Mouse (Mus musculus): Measurements from ENCODE around the gene Lsamp. TPM values are rescaled to one million over a fixed set of nuclear protein-coding genes. Genes with fewer than 3 reads are reported as not detected.

Lsamp gene
- polyA plus RNA-seq, 1 experiment = not detected

- no peak overlapping the region for H3K4me3 ChIP-seq
- no peaks in the 10 kb centered on the region for H3K27me3 ChIP-seq (ENCODE audit: control insufficient read depth, insufficient read depth, insufficient read length)
- no peak overlapping the region for H3K4me2 ChIP-seq (ENCODE audit: low read depth)
- H3K36me3 ChIP-seq (ENCODE audit: control insufficient read depth, insufficient read depth) = no peaks in the 10 kb centered on the region
- no peaks in the 10 kb centered on the region for H3K79me2 ChIP-seq (ENCODE audit: control insufficient read depth, insufficient read depth)
- TF ChIP-seq SRF (IDR thresholded peaks at IDR 0.05; ENCODE audit: control insufficient read depth, insufficient read length, low read depth) (no peak), POLR2AphosphoS2 (IDR thresholded peaks at IDR 0.05; ENCODE audit: insufficient read length, low read depth) (no peak)
- no peak overlapping the region for H3ac ChIP-seq (ENCODE audit: control insufficient read depth, insufficient read length)
These were observed 1558.5 kb downstream of the Lsamp start for GRCm38 (mm10) chr16:41542641-41543040.

- Histone ChIP-seq H3ac (ENCODE audit: control insufficient read depth, insufficient read length) (no peak overlapping the region), H3K27me3 (ENCODE audit: control insufficient read depth, insufficient read depth, insufficient read length) (no peaks in the 10 kb centered on the region), H3K4me3 (no peak overlapping the region), H3K4me2 (ENCODE audit: low read depth) (no peak overlapping the region), H3K79me2 (ENCODE audit: control insufficient read depth, insufficient read depth) (no peaks in the 10 kb centered on the region), H3K36me3 (ENCODE audit: control insufficient read depth, insufficient read depth) (no peaks in the 10 kb centered on the region)
- TF ChIP-seq E2F4 (IDR thresholded peaks at IDR 0.05; ENCODE audit: insufficient read depth) = no peak
- TF ChIP-seq MYOD1 (IDR thresholded peaks at IDR 0.05; ENCODE audit: control insufficient read depth in 1 of 3, insufficient read length in 2 of 3, low read depth in 2 of 3) = no peak
These were observed 1567.0 kb downstream of the Lsamp start for GRCm38 (mm10) chr16:41551164-41551563.

- Histone ChIP-seq H3ac (ENCODE audit: control insufficient read depth, insufficient read length) (no peak overlapping the region), H3K4me3 (no peak overlapping the region), H3K4me2 (ENCODE audit: low read depth) (no peak overlapping the region), H3K79me2 (ENCODE audit: control insufficient read depth, insufficient read depth) (no peaks in the 10 kb centered on the region), H3K27me3 (ENCODE audit: control insufficient read depth, insufficient read depth, insufficient read length) (no peaks in the 10 kb centered on the region), H3K36me3 (ENCODE audit: control insufficient read depth, insufficient read depth) (no peaks in the 10 kb centered on the region)
- TF ChIP-seq POLR2A (IDR thresholded peaks at IDR 0.05; ENCODE audit: insufficient read length, low read depth) (no peak), TCF12 (IDR thresholded peaks at IDR 0.05; ENCODE audit: insufficient read depth, poor library complexity, severe bottlenecking) (no peak), MYOG (IDR thresholded peaks at IDR 0.05; ENCODE audit: control insufficient read depth in 1 of 3, insufficient read depth in 1 of 3, insufficient read length in 2 of 3, low read depth in 2 of 3) (no peak), E2F4 (IDR thresholded peaks at IDR 0.05; ENCODE audit: insufficient read depth) (no peak), TCF3 (IDR thresholded peaks at IDR 0.05; ENCODE audit: insufficient read length, low read depth) (no peak), POLR2AphosphoS2 (IDR thresholded peaks at IDR 0.05; ENCODE audit: insufficient read length, low read depth) (no peak), MYOD1 (IDR thresholded peaks at IDR 0.05; ENCODE audit: control insufficient read depth in 1 of 3, insufficient read length in 2 of 3, low read depth in 2 of 3) (no peak), REST (IDR thresholded peaks at IDR 0.05; ENCODE audit: insufficient read depth, insufficient read length) (no peak), CEBPB (IDR thresholded peaks at IDR 0.05; ENCODE audit: insufficient read depth, poor library complexity, severe bottlenecking) (no peak), USF1 (IDR thresholded peaks at IDR 0.05; ENCODE audit: low read depth) (no peak), MAX (IDR thresholded peaks at IDR 0.05; ENCODE audit: low read depth) (no peak)
These were observed 1567.7 kb downstream of the Lsamp start for GRCm38 (mm10) chr16:41551851-41552262.

- TF ChIP-seq TCF3 (IDR thresholded peaks at IDR 0.05; ENCODE audit: insufficient read length, low read depth) (no peak), REST (IDR thresholded peaks at IDR 0.05; ENCODE audit: insufficient read depth, insufficient read length) (no peak), MYOG (IDR thresholded peaks at IDR 0.05; ENCODE audit: control insufficient read depth in 1 of 3, insufficient read depth in 1 of 3, insufficient read length in 2 of 3, low read depth in 2 of 3) (no peak), E2F4 (IDR thresholded peaks at IDR 0.05; ENCODE audit: insufficient read depth) (no peak), TCF12 (IDR thresholded peaks at IDR 0.05; ENCODE audit: insufficient read depth, poor library complexity, severe bottlenecking) (no peak), SRF (IDR thresholded peaks at IDR 0.05; ENCODE audit: control insufficient read depth, insufficient read length, low read depth) (no peak), MYOD1 (IDR thresholded peaks at IDR 0.05; ENCODE audit: control insufficient read depth in 1 of 3, insufficient read length in 2 of 3, low read depth in 2 of 3) (no peak), POLR2AphosphoS2 (IDR thresholded peaks at IDR 0.05; ENCODE audit: insufficient read length, low read depth) (no peak), USF1 (IDR thresholded peaks at IDR 0.05; ENCODE audit: low read depth) (no peak), POLR2A (IDR thresholded peaks at IDR 0.05; ENCODE audit: insufficient read length, low read depth) (no peak), MAX (IDR thresholded peaks at IDR 0.05; ENCODE audit: low read depth) (no peak), CEBPB (IDR thresholded peaks at IDR 0.05; ENCODE audit: insufficient read depth, poor library complexity, severe bottlenecking) (no peak)
- Histone ChIP-seq H3K36me3 (ENCODE audit: control insufficient read depth, insufficient read depth) (no peaks in the 10 kb centered on the region), H3K27me3 (ENCODE audit: control insufficient read depth, insufficient read depth, insufficient read length) (no peaks in the 10 kb centered on the region), H3K4me3 (no peak overlapping the region), H3ac (ENCODE audit: control insufficient read depth, insufficient read length) (no peak overlapping the region), H3K79me2 (ENCODE audit: control insufficient read depth, insufficient read depth) (no peaks in the 10 kb centered on the region), H3K4me2 (ENCODE audit: low read depth) (no peak overlapping the region)
These were observed 1572.9 kb downstream of the Lsamp start for GRCm38 (mm10) chr16:41557104-41557503.

- Histone ChIP-seq H3ac (ENCODE audit: control insufficient read depth, insufficient read length) (no peak overlapping the region), H3K36me3 (ENCODE audit: control insufficient read depth, insufficient read depth) (no peaks in the 10 kb centered on the region), H3K79me2 (ENCODE audit: control insufficient read depth, insufficient read depth) (no peaks in the 10 kb centered on the region), H3K27me3 (ENCODE audit: control insufficient read depth, insufficient read depth, insufficient read length) (no peaks in the 10 kb centered on the region), H3K4me2 (ENCODE audit: low read depth) (no peak overlapping the region), H3K4me3 (no peak overlapping the region)
- no peak for TF ChIP-seq SRF (IDR thresholded peaks at IDR 0.05; ENCODE audit: control insufficient read depth, insufficient read length, low read depth)
- no peak for TF ChIP-seq MAX (IDR thresholded peaks at IDR 0.05; ENCODE audit: low read depth)
- TF ChIP-seq REST (IDR thresholded peaks at IDR 0.05; ENCODE audit: insufficient read depth, insufficient read length) = no peak
- no peak for TF ChIP-seq MYOD1 (IDR thresholded peaks at IDR 0.05; ENCODE audit: control insufficient read depth in 1 of 3, insufficient read length in 2 of 3, low read depth in 2 of 3)
These were observed 1581.1 kb downstream of the Lsamp start for GRCm38 (mm10) chr16:41565233-41565632.
